Mouse (Mus musculus) liver, embryonic 11.5 days (tissue): ENCODE measurements around the gene Tbr1. TPM values are rescaled to one million over a fixed set of nuclear protein-coding genes. Genes with fewer than 3 reads are reported as not detected.

Experiments
- ATAC-seq: fragments of 200-750 bp; cut with Nextera tagmentation; replicated peaks from 2 replicates; pipeline ENCODE4 v1.8.0; 2017; ENCODE audit warnings: moderate number of reproducible peaks, mild to moderate bottlenecking, moderate TSS enrichment, moderate library complexity; ENCODE audit not compliant: low FRiP score
- DNase-seq: peaks from one replicate; pipeline ENCODE4 v3.0.0-alpha.2; 2017; ENCODE audit warnings: low spot score
- H3K27ac ChIP-seq: fragments of 300-500 bp; sonication (generic); 2 replicates; pipeline ENCODE4 v1.5.1; 2014; ENCODE audit warnings: mild to moderate bottlenecking, low read depth, low read length, control low read depth
- H3K27me3 ChIP-seq: fragments of 300-500 bp; sonication (generic); replicated peaks from 2 replicates; pipeline ENCODE4 v1.6.1; 2014; ENCODE audit warnings: low read length, mixed read lengths; ENCODE audit not compliant: control insufficient read depth, insufficient read depth
- H3K36me3 ChIP-seq: fragments of 300-500 bp; sonication (generic); 2 replicates; pipeline ENCODE4 v1.6.1; 2014; ENCODE audit warnings: mild to moderate bottlenecking, low read length, moderate library complexity, mixed read lengths; ENCODE audit not compliant: control insufficient read depth, insufficient read depth
- H3K4me1 ChIP-seq: fragments of 300-500 bp; sonication (generic); replicated peaks from 2 replicates; pipeline ENCODE4 v1.6.1; 2014; ENCODE audit warnings: low read length, mixed read lengths; ENCODE audit not compliant: control insufficient read depth, insufficient read depth
- H3K4me2 ChIP-seq: fragments of 300-500 bp; sonication (generic); 2 replicates; pipeline ENCODE4 v1.6.1; 2014; ENCODE audit warnings: mild to moderate bottlenecking, control low read depth, moderate library complexity
- H3K4me3 ChIP-seq: fragments of 300-500 bp; sonication (generic); 2 replicates; pipeline ENCODE4 v1.5.1; 2014; ENCODE audit warnings: low read depth, low read length, control low read depth
- H3K9ac ChIP-seq: fragments of 300-500 bp; sonication (generic); 2 replicates; pipeline ENCODE4 v1.6.1; 2014; ENCODE audit warnings: low read depth, low read length, control low read depth
- H3K9me3 ChIP-seq: fragments of 300-500 bp; sonication (generic); 2 replicates; pipeline ENCODE4 v1.6.1; 2016; ENCODE audit warnings: low read length, inconsistent platforms, mixed read lengths; ENCODE audit not compliant: control insufficient read depth
- WGBS: fragments of 180-500 bp; shearing (Covaris S2); extraction: QIAGEN DNeasy Blood & Tissue Kit; methylation state at CpG from one replicate; pipeline ENCODE4 v1.1.7; 2014; 5-methylcytosine and 5-hydroxymethylcytosine counted together
- polyA plus RNA-seq: library from polyadenylated mRNA; unstranded; fragments of >200 nt; fragmentation: Nextera tagmentation; extraction: Ambion mirVana; gene quantifications from 2 replicates; pipeline ENCODE4 v1.2.1, GENCODE M21; 2014

Gene Tbr1
- polyA plus RNA-seq, 1 experiment from 2014 or later = 0.26 TPM

GRCm38 (mm10) chr2:61798048-61798447 lies 4.7 kb upstream of the Tbr1 start:
- Histone ChIP-seq H3K9me3 (no peaks in the 10 kb centered on the region), H3K9ac (no peak overlapping the region), H3K27ac (no peak overlapping the region), H3K4me1 (peaks cover 5% of the 10 kb centered on the region; the same call in 1 of the 2 replicates), H3K4me3 (no peak overlapping the region), H3K27me3 (peaks cover 15% of the 10 kb centered on the region), H3K4me2 (no peak overlapping the region), H3K36me3 (no peaks in the 10 kb centered on the region)
- DNase-seq (no peak), ATAC-seq (no peak)
- WGBS = 88% methylated on average over 1 of the region's 1 CpGs

- peaks cover 6% of the 10 kb centered on the region; the same call in 1 of the 2 replicates for H3K4me1 ChIP-seq
- H3K9me3 ChIP-seq = no peaks in the 10 kb centered on the region
- H3K27me3 ChIP-seq = peaks cover 69% of the 10 kb centered on the region
- H3K4me2 ChIP-seq = peak overlapping the region; percentile 43; the same call in 1 of the 2 replicates
- 3% methylated on average over 29 of the region's 29 CpGs for WGBS
- no peak overlapping the region for H3K27ac ChIP-seq
- no peaks in the 10 kb centered on the region for H3K36me3 ChIP-seq
- H3K9ac ChIP-seq = no peak overlapping the region
- peak; percentile 28; the same call in 1 of the 2 replicates for ATAC-seq
- DNase-seq = no peak
- no peak overlapping the region for H3K4me3 ChIP-seq
Measured at GRCm38 (mm10) chr2:61803443-61804367, 975 bp downstream of the Tbr1 start.

GRCm38 (mm10) chr2:61804382-61804840 lies 1.7 kb downstream of the Tbr1 start:
- Histone ChIP-seq H3K9me3 (no peaks in the 10 kb centered on the region), H3K9ac (no peak overlapping the region), H3K4me1 (peaks cover 6% of the 10 kb centered on the region; the same call in 1 of the 2 replicates), H3K27ac (no peak overlapping the region), H3K27me3 (peaks cover 76% of the 10 kb centered on the region), H3K36me3 (no peaks in the 10 kb centered on the region), H3K4me3 (no peak overlapping the region), H3K4me2 (no peak overlapping the region)
- no peak for ATAC-seq
- DNase-seq = peak; percentile 37
- 6% methylated on average over 10 of the region's 10 CpGs for WGBS

GRCm38 (mm10) chr2:61804841-61805540 lies 2.3 kb downstream of the Tbr1 start:
- no peaks in the 10 kb centered on the region for H3K36me3 ChIP-seq
- H3K9ac ChIP-seq = no peak overlapping the region
- no peaks in the 10 kb centered on the region for H3K9me3 ChIP-seq
- whole genome bisulfite sequencing = 2% methylated on average over 39 of the region's 39 CpGs
- DNase-seq (peak; percentile 61), ATAC-seq (peak; percentile 23; the same call in 1 of the 2 replicates)
- H3K4me2 ChIP-seq = peak overlapping the region; percentile 2; the same call in 1 of the 2 replicates
- peaks cover 82% of the 10 kb centered on the region for H3K27me3 ChIP-seq
- H3K27ac ChIP-seq = no peak overlapping the region
- peaks cover 6% of the 10 kb centered on the region; the same call in 1 of the 2 replicates for H3K4me1 ChIP-seq
- peak overlapping the region; percentile 2; the same call in 1 of the 2 replicates for H3K4me3 ChIP-seq

GRCm38 (mm10) chr2:61805541-61806345 lies 3.0 kb downstream of the Tbr1 start:
- WGBS = 1% methylated on average over 39 of the region's 39 CpGs

GRCm38 (mm10) chr2:61806346-61806825 lies 3.7 kb downstream of the Tbr1 start:
- H3K36me3 ChIP-seq = no peaks in the 10 kb centered on the region
- H3K4me1 ChIP-seq = peaks cover 6% of the 10 kb centered on the region; the same call in 1 of the 2 replicates
- no peak overlapping the region for H3K4me2 ChIP-seq
- DNase-seq (no peak), ATAC-seq (no peak)
- no peaks in the 10 kb centered on the region for H3K9me3 ChIP-seq
- H3K27ac ChIP-seq = no peak overlapping the region
- no peak overlapping the region for H3K9ac ChIP-seq
- no peak overlapping the region for H3K4me3 ChIP-seq
- H3K27me3 ChIP-seq = peaks cover 96% of the 10 kb centered on the region
- 1% methylated on average over 3 of the region's 3 CpGs for WGBS

More at GRCm38 (mm10) chr2:61805541-61806345, 3.0 kb downstream of the Tbr1 start:
- ATAC-seq = no peak
- H3K27ac ChIP-seq = no peak overlapping the region
- H3K4me3 ChIP-seq = peak overlapping the region; percentile 2; the same call in 1 of the 2 replicates
- H3K4me2 ChIP-seq = no peak overlapping the region; the same call in 1 of the 2 replicates
- no peak for DNase-seq
- H3K9ac ChIP-seq = no peak overlapping the region
- H3K36me3 ChIP-seq = no peaks in the 10 kb centered on the region
- no peaks in the 10 kb centered on the region for H3K9me3 ChIP-seq
- H3K27me3 ChIP-seq = peaks cover 90% of the 10 kb centered on the region
- H3K4me1 ChIP-seq = peaks cover 6% of the 10 kb centered on the region; the same call in 1 of the 2 replicates

- Histone ChIP-seq H3K4me1 (peaks cover 11% of the 10 kb centered on the region), H3K36me3 (no peaks in the 10 kb centered on the region), H3K27me3 (peaks cover 97% of the 10 kb centered on the region), H3K4me2 (no peak overlapping the region), H3K9ac (no peak overlapping the region), H3K9me3 (no peaks in the 10 kb centered on the region), H3K4me3 (no peak overlapping the region), H3K27ac (no peak overlapping the region)
- DNase-seq = peak; percentile 57
- WGBS = 1% methylated on average over 22 of the region's 22 CpGs
- no peak for ATAC-seq
Measured at GRCm38 (mm10) chr2:61807151-61807550, 4.4 kb downstream of the Tbr1 start.

GRCm38 (mm10) chr2:61807781-61808180 lies 5.1 kb downstream of the Tbr1 start:
- no peak overlapping the region for H3K4me3 ChIP-seq
- H3K27ac ChIP-seq = no peak overlapping the region
- H3K4me1 ChIP-seq = peaks cover 9% of the 10 kb centered on the region
- 25% methylated on average over 2 of the region's 2 CpGs for WGBS
- DNase-seq (no peak), ATAC-seq (no peak)
- no peaks in the 10 kb centered on the region for H3K9me3 ChIP-seq
- H3K36me3 ChIP-seq = no peaks in the 10 kb centered on the region
- H3K27me3 ChIP-seq = peaks cover 98% of the 10 kb centered on the region
- H3K9ac ChIP-seq = no peak overlapping the region
- H3K4me2 ChIP-seq = no peak overlapping the region
